Mouse (Mus musculus) frontal cortex, postnatal 25 days (tissue): Measurements from ENCODE around the gene D11Wsu47e.
"Not testable (repeated sequence)": the region's sequence is repeated elsewhere in the genome, so short reads cannot be mapped to it uniquely, and the experiment has no call there.

Experiments used
- DNase-seq, 2 experiments: peaks; one replicate each; pipeline ENCODE4 v3.0.0; 2022; ENCODE audit warnings: low spot score in 2 of 2

Gene D11Wsu47e

GRCm38 (mm10) chr11:113683957-113684706, at the start of gene D11Wsu47e, which contains the start of gene Fam104a:
TSS of gene D11Wsu47e (plus strand) at chr11:113684412.
TSS of gene Fam104a (minus strand) at chr11:113684155.
- peak; percentile 93 to 96 for DNase-seq

DNA sequence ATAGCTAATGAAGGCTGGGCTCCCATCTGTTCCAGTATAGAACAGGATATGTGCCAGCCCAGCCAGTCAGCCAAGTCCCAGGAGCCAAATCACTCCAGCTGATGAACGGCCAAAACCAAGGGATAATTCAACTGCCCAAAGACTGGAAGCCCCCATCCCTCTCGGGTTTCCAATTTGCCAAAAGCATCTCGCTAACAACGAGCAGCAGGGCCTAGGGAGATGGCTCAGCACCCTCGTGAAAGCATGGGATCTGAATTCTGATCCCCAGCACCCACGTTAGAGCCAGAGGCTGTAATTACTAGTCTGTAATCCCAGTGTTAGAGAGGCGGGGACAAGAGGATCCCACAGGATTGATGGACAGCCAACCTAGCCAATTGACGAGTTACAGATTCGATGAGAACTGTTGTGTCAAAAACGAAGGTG, 49.5 kb upstream of the D11Wsu47e start:
- no peak for DNase-seq

DNA sequence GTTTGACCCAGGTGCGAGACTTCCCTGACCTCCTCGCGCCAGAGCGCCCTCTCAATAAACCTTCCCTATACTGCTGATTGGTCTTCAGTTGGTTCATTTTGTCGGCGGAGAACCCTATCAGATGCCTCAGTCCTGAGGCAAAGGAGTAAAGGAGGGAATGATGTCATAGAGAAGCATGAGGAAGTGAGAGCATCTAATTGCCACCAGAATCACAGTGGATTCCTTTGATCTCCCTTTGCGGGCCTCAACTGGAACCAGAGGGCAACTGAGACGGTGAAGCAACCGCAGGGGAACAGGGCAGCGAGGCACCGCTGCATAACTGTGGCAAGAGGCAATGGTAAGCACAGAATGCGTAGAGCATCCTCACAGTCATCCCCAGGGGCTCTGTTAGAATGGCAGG, 45.5 kb upstream of the D11Wsu47e start:
- no peak for DNase-seq

DNA sequence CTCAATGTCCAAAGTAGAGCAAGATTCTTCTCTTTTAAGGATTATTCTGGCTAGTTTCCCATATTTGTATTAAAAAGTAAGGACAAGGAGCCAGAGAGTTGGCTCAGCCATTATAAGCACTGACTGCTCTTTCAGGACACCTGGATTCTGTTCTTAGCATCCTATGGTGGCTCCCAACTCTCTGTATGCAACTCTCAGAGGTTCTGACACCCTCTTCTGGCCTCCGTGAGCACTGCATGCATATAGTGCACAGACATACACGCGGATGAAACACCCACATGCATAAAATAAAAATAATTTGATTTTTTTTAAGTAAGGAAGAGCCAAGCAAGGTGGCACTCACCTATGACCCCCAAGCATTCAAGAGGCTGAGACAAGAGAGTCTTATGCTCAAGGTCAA, 39.0 kb upstream of the D11Wsu47e start:
- DNase-seq, result no peak

- peak; percentile 65 to 81 for DNase-seq
These were observed 36.1 kb upstream of the D11Wsu47e start for GRCm38 (mm10) chr11:113648152-113648551.

DNA sequence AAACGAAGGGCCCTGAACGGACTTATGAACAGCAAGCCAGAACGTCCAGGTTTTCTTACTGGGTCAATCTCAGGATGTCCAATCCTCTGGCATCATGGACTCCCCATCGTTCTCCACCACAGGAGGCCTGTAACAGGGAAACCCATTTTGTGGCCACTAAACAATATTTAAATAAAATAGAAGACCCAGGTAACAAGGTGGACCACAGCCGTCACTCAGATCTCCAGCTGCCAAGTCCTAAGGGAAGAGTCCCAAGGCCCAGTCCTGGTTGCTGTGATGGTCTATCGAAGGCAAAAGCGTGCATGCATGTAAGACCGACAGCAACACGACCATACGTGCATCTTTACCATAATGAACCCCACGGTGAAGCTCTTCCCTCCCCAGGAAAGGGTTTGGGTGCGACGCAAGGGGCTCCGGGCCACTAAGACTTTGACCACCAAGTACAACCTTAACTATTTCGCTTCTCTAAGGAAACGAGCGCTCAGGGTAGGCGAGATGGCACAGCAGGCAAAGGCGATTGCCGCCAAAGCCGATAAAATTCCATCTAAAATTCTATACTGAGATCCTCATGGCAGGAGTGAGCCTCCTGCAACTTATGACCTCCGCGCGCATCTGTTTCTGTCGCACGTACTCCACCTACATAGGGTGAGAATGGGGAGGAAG, 35.4 kb upstream of the D11Wsu47e start, which contains the start of gene Cog1:
TSS of gene Cog1 (plus strand) at position 480 of the 663 bp plus-strand sequence.
- DNase-seq, result no peak

DNA sequence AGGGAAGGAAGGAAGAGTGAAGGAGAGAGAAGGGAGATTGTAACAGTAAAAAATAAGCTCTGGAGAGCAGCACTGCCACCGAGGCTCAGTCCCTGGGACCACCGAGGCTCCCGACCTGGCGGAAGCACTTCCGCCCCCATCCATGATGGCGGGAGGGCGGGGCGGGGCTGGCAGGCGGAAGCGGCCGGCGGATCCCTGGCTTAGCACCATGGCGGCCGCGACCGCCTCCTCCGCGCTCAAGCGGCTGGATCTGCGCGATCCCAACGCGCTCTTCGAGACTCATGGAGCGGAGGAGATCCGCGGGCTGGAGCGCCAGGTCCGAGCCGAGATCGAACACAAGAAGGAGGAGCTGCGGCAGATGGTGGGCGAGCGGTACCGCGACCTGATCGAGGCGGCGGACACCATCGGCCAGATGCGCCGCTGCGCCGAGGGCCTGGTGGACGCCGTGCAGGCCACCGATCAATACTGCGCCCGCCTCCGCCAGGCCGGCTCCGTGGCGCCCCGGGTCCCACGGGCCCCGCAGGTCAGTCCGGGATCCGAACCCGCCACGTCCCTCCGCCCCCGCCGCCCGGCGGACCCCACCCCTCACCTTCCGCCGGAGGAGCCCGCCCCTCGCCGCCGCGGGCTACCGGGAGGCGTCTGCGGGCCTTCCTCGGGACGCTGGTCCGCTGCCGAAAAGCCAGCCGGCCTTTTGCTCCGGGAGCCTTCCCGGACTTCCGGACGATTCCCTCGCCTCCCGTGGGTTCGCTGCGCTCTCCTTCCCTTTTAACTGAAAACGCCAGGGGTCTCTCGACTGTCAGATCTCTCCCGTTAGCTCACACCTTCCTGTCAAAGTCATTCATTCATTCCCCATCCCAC, 34.6 kb upstream of the D11Wsu47e start, which contains the start of gene Slc39a11:
TSS of gene Slc39a11 (minus strand) at position 727 of the 858 bp plus-strand sequence.
- DNase-seq, result no peak

DNA sequence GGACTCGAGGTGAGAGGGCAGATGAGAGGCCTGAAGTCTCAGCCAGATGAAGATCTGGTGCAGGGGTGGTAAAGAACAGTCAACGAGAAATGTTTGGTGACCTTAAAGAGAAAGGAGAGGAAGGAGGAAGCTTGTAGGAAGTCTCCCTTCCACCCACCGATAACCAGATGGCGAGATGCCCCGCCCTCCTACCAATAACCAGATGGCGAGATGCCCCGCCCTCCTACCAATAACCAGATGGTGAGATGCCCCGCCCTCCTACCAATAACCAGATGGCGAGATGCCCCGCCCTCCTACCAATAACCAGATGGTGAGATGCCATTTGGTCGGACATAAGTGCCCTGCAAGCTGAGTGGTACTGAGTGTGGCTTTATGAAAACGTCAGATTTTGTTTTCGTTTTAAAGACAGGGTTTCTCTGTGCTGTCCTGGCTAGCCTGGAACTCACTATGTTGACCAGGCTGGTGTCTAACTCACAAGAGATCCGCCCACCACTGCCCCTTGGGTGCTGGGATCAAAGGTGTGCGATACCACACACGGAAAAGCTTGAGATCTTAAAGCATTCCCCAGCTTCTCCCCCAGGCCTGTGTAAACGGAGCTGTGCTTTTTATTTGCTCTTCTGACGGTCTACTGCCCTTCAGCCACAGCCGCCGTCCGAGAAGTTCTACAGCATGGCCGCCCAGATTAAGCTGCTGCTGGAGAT, 32.9 kb upstream of the D11Wsu47e start:
- DNase-seq, result no peak

DNA sequence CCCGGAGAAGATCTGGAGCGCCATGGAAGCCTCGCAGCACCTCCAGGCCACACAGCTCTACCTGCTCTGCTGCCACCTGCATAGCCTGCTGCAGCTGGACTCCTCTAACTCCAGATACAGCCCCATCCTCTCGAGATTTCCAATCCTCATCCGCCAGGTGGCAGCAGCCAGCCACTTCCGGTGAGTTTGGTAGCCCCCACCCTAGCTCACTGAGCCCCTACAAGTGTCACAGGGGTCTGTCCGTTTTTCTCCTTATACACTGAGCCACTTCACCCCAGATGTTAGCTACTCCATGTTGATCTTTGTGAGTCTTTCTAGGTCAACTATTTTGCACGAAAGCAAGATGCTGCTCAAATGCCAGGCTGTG, 32.3 kb upstream of the D11Wsu47e start:
- no peak for DNase-seq

DNA sequence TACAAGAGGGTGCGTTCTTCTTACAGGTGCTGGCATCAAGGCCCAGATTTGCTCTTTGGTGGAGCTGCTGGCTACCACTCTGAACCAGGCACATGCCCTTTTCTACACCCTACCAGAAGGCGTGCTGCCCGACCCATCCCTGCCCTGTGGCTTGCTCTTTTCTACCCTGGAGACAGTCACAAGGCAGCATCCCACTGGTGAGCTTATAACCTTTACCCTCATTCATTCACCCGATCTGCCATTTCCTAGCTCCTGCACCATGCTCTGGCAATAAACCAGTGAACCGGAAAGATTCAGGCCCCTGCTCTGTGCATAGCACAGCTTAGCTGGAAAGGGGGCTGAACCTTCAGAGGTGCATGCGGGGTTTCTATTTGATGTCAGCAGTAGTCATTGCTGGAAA, 31.7 kb upstream of the D11Wsu47e start:
- DNase-seq, result no peak

DNA sequence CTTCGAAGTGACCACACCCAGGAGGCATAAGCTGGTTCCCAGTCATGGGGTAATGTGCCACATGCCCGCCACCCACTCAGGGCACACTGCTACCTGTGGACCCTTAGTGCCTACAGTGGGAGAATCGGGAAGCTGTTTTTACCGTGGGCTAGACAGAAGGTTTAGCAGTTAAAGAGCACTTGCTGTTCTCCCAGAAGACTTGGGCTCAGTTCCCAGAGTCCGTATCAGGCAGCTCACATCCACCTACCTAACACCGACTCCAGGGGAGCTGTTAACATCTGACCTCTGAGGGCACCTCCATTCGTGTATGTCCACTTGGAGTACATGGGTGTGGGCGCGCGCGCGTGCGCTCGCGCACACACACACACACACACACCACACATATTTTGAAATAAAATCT, 30.1 kb upstream of the D11Wsu47e start:
- no peak for DNase-seq

GRCm38 (mm10) chr11:113654561-113655270, 29.5 kb upstream of the D11Wsu47e start:
- DNase-seq, result no peak

DNA sequence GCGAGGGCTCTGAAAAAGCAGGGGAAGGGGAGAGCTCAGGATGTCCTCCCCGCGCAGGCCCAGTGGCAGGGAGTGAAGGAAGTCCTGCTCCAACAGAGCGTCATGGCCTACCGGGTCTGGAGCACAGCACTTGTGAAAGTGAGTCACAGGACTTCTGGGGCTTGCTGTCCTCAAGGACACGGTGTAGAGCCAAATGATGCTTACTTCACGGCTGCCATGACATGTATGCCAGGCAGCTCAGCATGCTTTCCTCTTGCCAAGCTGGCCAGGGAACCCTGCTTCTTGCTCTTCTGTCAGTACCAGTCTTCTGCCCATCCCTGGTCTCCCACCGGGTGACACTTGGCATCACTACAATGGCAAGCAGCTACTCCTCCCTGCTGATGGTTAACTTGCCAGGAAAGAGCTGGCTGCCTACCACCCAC, 27.7 kb upstream of the D11Wsu47e start:
- DNase-seq, result no peak

DNA sequence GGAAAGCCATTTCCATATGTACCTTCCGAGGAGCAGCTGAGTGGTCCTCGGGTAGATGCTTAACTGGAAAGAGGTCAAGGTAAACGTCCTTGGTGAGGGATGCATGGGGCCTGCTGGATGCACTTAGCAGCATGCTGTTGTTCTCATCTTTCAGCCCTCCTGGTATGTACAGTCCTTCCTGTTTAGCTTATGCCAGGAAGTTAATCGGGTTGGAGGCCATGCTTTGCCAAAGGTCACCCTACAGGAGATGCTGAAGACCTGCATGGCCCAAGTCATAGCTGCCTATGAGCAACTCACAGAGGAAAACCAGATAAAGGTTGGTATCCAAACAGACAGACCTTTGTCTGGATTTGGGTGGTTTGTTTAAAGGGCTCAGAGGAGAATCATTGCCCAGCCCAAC, 27.0 kb upstream of the D11Wsu47e start:
- no peak for DNase-seq

- DNase-seq, result no peak
These were observed 25.9 kb upstream of the D11Wsu47e start for GRCm38 (mm10) chr11:113658319-113658718.

GRCm38 (mm10) chr11:113658763-113659162, 25.4 kb upstream of the D11Wsu47e start:
- DNase-seq, result no peak

- not testable (repeated sequence) for DNase-seq
These were observed 24.0 kb upstream of the D11Wsu47e start for GRCm38 (mm10) chr11:113660213-113660612.

DNA sequence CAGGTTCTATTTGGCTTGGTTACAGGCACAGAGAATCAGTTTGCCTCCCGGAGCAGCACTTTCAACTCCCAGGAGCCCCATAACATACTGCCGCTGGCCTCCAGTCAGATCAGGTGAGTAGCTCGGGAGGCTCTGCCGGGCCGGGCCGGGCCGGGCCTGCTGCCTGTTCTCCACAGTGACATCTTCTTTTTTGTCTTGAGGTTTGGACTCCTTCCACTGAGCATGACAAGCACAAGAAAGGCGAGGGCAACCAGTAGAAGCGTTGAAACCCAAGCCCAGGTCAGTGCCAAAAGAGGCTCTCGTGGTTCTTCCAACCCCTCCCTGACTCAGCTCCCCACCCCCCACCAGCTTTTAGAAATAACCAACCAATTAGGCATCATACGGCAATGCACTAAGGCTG, 23.3 kb upstream of the D11Wsu47e start:
- DNase-seq, result no peak

- DNase-seq, result no peak
These were observed 22.3 kb upstream of the D11Wsu47e start for GRCm38 (mm10) chr11:113661835-113662351.

- no peak for DNase-seq
These were observed 19.9 kb upstream of the D11Wsu47e start for GRCm38 (mm10) chr11:113664279-113664678.

- DNase-seq, result no peak
These were observed 18.0 kb upstream of the D11Wsu47e start for GRCm38 (mm10) chr11:113666205-113666604.
